Mouse (Mus musculus) embryonic facial prominence, embryonic 15.5 days (tissue): Measurements from ENCODE around the gene Cd52. TPM values are rescaled to one million over a fixed set of nuclear protein-coding genes. Genes with fewer than 3 reads are reported as not detected.

Experiments used
- ATAC-seq: fragments of 200-750 bp; cut with Nextera tagmentation; 2 replicates; pipeline ENCODE4 v1.8.0; 2017; ENCODE audit warnings: low read depth, moderate TSS enrichment; ENCODE audit not compliant: insufficient number of reproducible peaks, low FRiP score, low TSS enrichment
- H3K27ac ChIP-seq: fragments of 300-500 bp; sonication (generic); replicated peaks from 2 replicates; pipeline ENCODE4 v1.5.1; 2015; ENCODE audit warnings: mild to moderate bottlenecking, inconsistent platforms
- H3K27me3 ChIP-seq: fragments of 300-500 bp; sonication (generic); 2 replicates; pipeline ENCODE4 v1.6.1; 2015; ENCODE audit warnings: inconsistent platforms
- H3K36me3 ChIP-seq: fragments of 300-500 bp; sonication (generic); 2 replicates; pipeline ENCODE4 v1.6.1; 2015; ENCODE audit warnings: mild to moderate bottlenecking, inconsistent platforms
- H3K4me1 ChIP-seq: fragments of 300-500 bp; sonication (generic); 2 replicates; pipeline ENCODE4 v1.6.1; 2015; ENCODE audit warnings: inconsistent platforms
- H3K4me2 ChIP-seq: fragments of 300-500 bp; sonication (generic); replicated peaks from 2 replicates; pipeline ENCODE4 v1.6.1; 2015; ENCODE audit warnings: mild to moderate bottlenecking, inconsistent platforms
- H3K4me3 ChIP-seq: fragments of 300-500 bp; sonication (generic); replicated peaks from 2 replicates; pipeline ENCODE4 v1.5.1; 2015; ENCODE audit warnings: mild to moderate bottlenecking, inconsistent platforms
- H3K9ac ChIP-seq: fragments of 300-500 bp; sonication (generic); 2 replicates; pipeline ENCODE4 v1.6.1; 2015; ENCODE audit warnings: inconsistent platforms
- H3K9me3 ChIP-seq: fragments of 300-500 bp; sonication (generic); replicated peaks from 2 replicates; pipeline ENCODE4 v1.6.1; 2016; ENCODE audit warnings: inconsistent platforms
- WGBS: fragments of 180-500 bp; shearing (Covaris S2); methylation state at CpG from one replicate; pipeline ENCODE4 v1.1.7; 2015; 5-methylcytosine and 5-hydroxymethylcytosine counted together
- polyA plus RNA-seq: library from polyadenylated mRNA; unstranded; fragments of >200 nt; fragmentation: Nextera tagmentation; extraction: Ambion mirVana; gene quantifications from 2 replicates; pipeline ENCODE4 v1.2.1, GENCODE M21; 2015

Cd52 gene
- polyA plus RNA-seq, 1 experiment from 2014 or later, result 17.9 TPM

DNA sequence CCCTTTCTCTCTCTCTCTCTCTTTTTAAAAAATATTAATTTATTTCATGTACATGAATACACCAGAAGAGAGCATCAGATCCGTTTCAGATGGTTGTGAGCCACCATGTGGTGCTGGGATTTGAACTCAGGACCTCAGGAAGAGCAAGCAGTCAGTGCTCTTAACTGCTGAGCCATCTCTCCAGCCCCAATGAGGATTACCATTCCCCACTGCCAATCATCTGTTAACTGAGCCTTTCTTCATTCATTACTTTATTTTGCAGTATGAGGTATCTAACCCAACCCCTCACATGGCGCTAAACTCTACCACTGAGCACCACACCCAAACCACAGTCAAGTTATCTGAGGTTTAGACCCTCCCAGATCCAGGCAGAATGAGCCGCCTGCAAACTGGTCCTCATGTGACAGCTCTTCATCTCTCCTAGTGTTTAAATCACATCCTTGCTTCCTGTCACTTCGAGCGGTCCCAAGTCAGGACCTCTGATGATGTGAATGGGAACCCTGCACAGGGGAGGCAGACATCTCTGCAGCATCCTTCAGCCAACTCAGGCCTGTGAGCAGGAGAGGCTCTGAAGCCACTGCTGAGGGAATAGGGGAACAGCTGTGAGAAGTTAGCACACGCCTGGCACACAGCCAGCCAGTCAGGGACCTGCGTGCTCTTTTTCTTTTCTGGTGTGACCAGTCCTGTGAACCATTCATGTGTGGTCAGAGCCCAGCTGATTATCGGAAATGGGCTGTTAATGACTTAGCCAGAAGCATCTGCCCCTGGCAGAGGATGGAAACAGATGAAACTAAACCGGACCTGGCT, 53.4 kb downstream of the Cd52 start:
- H3K27ac ChIP-seq, result no peak overlapping the region
- H3K4me2 ChIP-seq, result no peak overlapping the region
- no peak overlapping the region for H3K9ac ChIP-seq
- H3K4me3 ChIP-seq, result no peak overlapping the region
- H3K36me3 ChIP-seq, result no peaks in the 10 kb centered on the region
- WGBS, result 38% methylated on average over 9 of the region's 9 CpGs
- no peak for ATAC-seq
- H3K4me1 ChIP-seq, result 0 out of 2 replicates have a peak, but pooled peaks cover 6% of the 10 kb centered on the region
- H3K27me3 ChIP-seq, result no peaks in the 10 kb centered on the region
- no peaks in the 10 kb centered on the region for H3K9me3 ChIP-seq

DNA sequence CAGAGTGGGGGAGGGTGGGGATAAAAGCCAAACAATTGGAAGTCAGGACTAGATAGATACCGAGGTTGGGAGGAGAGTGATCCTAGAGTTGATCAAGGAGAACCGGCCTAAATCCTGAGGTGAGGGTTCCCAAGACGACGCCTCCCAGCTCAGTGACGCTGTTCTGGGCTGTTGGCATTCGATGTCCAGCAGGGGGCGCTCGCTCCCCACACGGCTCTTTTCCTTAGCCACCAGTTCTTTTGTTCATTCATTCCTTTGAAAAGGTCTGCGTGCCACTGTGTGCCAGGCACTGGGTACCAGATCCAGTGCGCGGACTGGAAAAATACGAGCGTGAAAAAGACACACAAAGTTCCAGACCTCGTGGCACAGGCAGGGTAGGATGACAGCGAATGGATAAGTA, 58.9 kb downstream of the Cd52 start:
- 5% methylated on average over 16 of the region's 16 CpGs for WGBS
- no peak overlapping the region for H3K27ac ChIP-seq
- H3K36me3 ChIP-seq, result no peaks in the 10 kb centered on the region
- 0 out of 2 replicates have a peak, but pooled peaks cover 5% of the 10 kb centered on the region for H3K4me1 ChIP-seq
- H3K4me3 ChIP-seq, result no peak overlapping the region
- ATAC-seq, result no peak
- H3K27me3 ChIP-seq, result no peaks in the 10 kb centered on the region
- no peak overlapping the region; the same call in 1 of the 2 replicates for H3K4me2 ChIP-seq
- no peak overlapping the region for H3K9ac ChIP-seq
- H3K9me3 ChIP-seq, result no peaks in the 10 kb centered on the region

Other genes starting within 250 kb of the Cd52 start
- gene Rps6ka1, start 207.3 kb downstream of the Cd52 start, polyA plus RNA-seq, result 37.3 and 38.5 TPM in 2 replicates
- gene Hmgn2, start 126.4 kb downstream of the Cd52 start, polyA plus RNA-seq, result 1,934 and 1,961 TPM in 2 replicates
- 44.2 and 44.5 TPM in 2 replicates for gene Dhdds, start 94.2 kb downstream of the Cd52 start, polyA plus RNA-seq
- gene Lin28a, start 76.2 kb downstream of the Cd52 start, polyA plus RNA-seq, result not detected in 2 replicates
- not detected in 2 replicates for gene Zfp683, start 41.2 kb downstream of the Cd52 start, polyA plus RNA-seq
- 12.4 and 16.7 TPM in 2 replicates for gene Crybg2, start 34.3 kb downstream of the Cd52 start, polyA plus RNA-seq
- 16.9 and 23.7 TPM in 2 replicates for gene Ubxn11, start 7.5 kb upstream of the Cd52 start, polyA plus RNA-seq
- gene Sh3bgrl3, start 33.7 kb upstream of the Cd52 start, polyA plus RNA-seq, result 470 and 490 TPM in 2 replicates
- 37.4 and 41.8 TPM in 2 replicates for gene Cep85, start 92.0 kb upstream of the Cd52 start, polyA plus RNA-seq
- 0.07 and 0.20 TPM in 2 replicates for gene Gm7534, start 107.9 kb upstream of the Cd52 start, polyA plus RNA-seq
- 0.19 TPM in 1 of 2 replicates, not detected in the other for gene Catsper4, start 132.3 kb upstream of the Cd52 start, polyA plus RNA-seq
- 6.1 and 6.7 TPM in 2 replicates for gene Cnksr1, start 143.3 kb upstream of the Cd52 start, polyA plus RNA-seq
- 0.30 and 0.33 TPM in 2 replicates for gene E130218I03Rik, start 148.6 kb upstream of the Cd52 start, polyA plus RNA-seq
- gene Zfp593, start 150.5 kb upstream of the Cd52 start, polyA plus RNA-seq, result 16.8 and 17.2 TPM in 2 replicates
- not detected in 2 replicates for gene Gm30191, start 151.9 kb upstream of the Cd52 start, polyA plus RNA-seq
- gene Grrp1, start 159.0 kb upstream of the Cd52 start, polyA plus RNA-seq, result 6.7 and 6.8 TPM in 2 replicates
- gene Pdik1l, start 192.8 kb upstream of the Cd52 start, polyA plus RNA-seq, result 17.6 and 19.5 TPM in 2 replicates
- gene Trim63, start 220.0 kb upstream of the Cd52 start, polyA plus RNA-seq, result 6.3 and 9.4 TPM in 2 replicates
- 1.6 and 2.3 TPM in 2 replicates for gene Slc30a2, start 248.1 kb upstream of the Cd52 start, polyA plus RNA-seq